Mouse (Mus musculus) ES-E14 (cell line): Measurements from ENCODE around the gene St6galnac3.

Experiments used
- CHD2 ChIP-seq: IDR thresholded peaks from 2 replicates; pipeline ENCODE4 v1.6.1; 2014; ENCODE audit warnings: mild to moderate bottlenecking, low read depth, low read length, inconsistent platforms
- HCFC1 ChIP-seq: IDR thresholded peaks from 2 replicates; pipeline ENCODE4 v1.6.1; 2012; ENCODE audit warnings: low read length, inconsistent platforms, borderline replicate concordance; ENCODE audit not compliant: insufficient read depth
- MAFK ChIP-seq: IDR thresholded peaks from 2 replicates; pipeline ENCODE4 v1.6.1; 2014; ENCODE audit warnings: mild to moderate bottlenecking, low read depth, low read length, inconsistent platforms; ENCODE audit not compliant: insufficient read depth

DNA sequence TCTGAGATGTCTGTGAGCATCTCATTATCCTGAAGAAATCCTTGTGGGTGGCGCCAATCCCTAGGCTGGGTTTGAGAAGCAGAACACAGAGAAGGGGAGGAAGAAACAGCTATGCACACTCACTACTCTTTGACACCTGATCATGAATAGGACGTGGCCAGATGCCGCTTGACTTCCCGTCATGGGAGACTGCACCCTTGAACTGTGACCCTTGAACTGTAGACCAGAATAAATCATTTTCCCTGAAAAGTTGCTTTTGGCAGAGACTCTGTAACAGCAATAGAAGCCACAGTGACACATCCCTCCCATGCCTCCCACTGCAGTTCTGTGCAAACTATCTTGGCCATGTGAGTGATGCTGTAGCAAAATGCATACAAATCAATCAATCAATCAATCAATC lies 267.3 kb downstream of the St6galnac3 start:
- TF ChIP-seq CHD2 = no peak
- TF ChIP-seq MAFK = no peak
- TF ChIP-seq HCFC1 = no peak
